Mouse (Mus musculus): ENCODE data around the gene Galnt18.

Gene Galnt18

DNA sequence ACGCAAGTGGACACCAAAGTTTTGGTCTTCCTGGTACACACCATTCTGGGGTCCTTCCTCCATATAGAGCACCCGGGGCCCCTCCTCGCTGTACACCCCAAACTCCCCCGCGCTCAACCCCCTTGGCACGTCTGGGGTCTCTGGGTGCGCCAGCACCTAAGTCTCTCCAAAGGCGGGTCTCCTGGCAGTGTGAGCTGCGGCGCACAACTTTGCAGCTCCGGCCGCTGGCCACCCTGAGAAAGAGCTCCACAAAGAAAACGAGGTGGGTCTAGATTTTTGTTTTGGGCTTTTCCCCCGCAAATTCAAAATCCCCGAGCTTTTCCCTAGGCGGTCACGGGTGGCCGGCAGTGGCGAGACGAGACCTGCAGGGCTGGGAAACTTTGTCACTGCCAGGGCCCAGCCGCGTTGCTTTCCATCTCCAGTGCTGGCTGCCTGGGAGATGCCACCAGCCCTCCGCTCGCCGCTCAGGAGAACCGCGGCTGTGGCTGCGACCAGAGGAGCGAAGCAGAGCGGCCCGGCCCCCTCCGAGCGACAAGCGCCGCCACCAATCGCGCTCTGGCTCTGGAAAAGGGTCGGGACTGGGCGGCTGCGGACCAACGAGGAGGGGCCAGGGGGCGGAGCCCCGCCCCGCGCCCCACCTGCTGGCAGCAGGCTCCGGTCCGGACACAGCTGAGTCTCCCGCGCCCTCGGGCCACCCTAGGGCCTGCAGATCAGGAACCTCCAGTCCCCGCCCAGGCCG is at the start of gene Galnt18:
TSS of gene Galnt18 (minus strand) at position 474 of the 739 bp plus-strand sequence.
- peak; percentile 93 for ATAC-seq (ENCODE audit: insufficient number of reproducible peaks, low FRiP score, low TSS enrichment)

- ATAC-seq (ENCODE audit: insufficient number of reproducible peaks, low FRiP score, low TSS enrichment), result no peak
Observed at GRCm38 (mm10) chr7:111827337-111827736, 47.6 kb upstream of the Galnt18 start.

GRCm38 (mm10) chr7:111813093-111813492 is 33.3 kb upstream of the Galnt18 start:
- no peak for ATAC-seq (ENCODE audit: insufficient number of reproducible peaks, low FRiP score, low TSS enrichment)

- ATAC-seq (ENCODE audit: insufficient number of reproducible peaks, low FRiP score, low TSS enrichment), result no peak
Observed at GRCm38 (mm10) chr7:111811036-111811435, 31.3 kb upstream of the Galnt18 start.

DNA sequence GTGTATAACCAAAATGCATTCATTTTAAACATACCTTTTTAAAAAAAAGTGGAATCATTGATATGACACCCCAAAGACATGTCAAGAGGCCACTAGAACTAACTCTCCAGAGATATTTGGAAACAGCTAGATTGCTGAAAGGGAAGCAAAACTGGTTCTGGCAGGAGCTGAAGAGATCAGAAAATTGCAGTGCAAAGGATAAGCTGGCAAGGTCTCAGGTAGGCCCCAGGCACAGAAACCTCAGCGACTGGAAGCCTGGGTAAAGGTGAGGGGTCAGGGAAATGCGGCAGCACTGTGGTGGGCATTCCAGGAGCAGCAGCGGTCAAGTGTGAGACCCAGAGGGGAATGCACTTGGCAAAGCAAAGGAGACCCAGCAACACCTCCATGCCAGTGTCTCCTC is 30.0 kb upstream of the Galnt18 start:
- ATAC-seq (ENCODE audit: insufficient number of reproducible peaks, low FRiP score, low TSS enrichment), result no peak

DNA sequence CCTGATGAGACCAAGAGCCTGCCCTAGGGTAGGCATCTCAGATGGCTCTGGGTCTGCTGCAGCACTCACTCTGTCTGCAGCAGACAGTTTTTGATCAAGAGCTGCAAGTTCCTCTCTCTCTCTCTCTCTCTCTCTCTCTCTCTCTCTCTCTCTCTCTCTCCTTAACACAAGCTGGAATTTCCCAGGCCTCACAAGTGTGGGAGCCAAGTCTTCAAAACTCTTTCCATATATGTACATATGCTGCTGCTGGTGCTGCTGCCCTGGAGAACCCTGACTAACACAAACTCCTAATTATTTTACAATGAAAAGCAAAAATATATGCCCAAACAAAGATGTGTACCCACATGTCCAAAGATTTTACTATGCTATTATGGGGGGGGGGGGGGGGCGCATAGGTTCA is 26.3 kb upstream of the Galnt18 start:
- ATAC-seq (ENCODE audit: insufficient number of reproducible peaks, low FRiP score, low TSS enrichment), result no peak

DNA sequence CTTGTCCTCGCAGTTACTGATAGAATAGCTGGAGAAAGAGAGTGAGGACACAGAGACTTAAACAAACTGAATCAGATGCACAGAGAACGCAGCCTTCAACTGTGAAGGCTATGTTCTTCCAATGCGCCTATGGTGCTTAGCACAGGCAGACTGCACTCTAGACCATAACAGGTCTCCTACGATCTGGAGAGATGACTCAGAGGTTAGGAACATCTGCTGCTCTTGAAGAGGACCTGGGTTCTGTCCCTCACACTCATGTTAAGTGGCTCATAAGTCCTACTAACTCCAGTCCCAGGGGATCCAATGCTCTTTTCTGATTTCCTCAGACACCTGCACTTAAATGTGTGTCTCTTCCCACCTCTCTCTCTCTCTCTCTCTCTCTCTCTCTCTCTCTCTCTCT is 24.9 kb upstream of the Galnt18 start:
- no peak for ATAC-seq (ENCODE audit: insufficient number of reproducible peaks, low FRiP score, low TSS enrichment)

DNA sequence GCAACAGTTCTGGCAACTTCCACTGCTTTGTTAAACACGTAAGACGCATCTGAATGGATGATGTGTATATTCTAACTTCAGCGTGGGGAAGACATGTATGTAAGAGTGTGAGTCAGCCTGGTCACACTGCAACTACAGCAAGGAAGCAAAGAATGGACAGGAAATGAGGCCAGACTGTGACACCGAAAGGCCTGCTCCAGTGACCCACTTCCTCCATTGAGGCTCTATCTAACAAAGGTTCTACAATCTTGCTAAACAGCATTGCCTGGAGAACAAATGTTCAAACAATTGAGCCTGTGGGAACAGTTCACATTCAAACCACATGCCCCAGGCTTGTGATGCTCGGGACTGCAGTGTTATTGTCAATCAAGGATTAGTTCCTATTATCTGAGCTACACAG is 21.0 kb upstream of the Galnt18 start:
- no peak for ATAC-seq (ENCODE audit: insufficient number of reproducible peaks, low FRiP score, low TSS enrichment)

DNA sequence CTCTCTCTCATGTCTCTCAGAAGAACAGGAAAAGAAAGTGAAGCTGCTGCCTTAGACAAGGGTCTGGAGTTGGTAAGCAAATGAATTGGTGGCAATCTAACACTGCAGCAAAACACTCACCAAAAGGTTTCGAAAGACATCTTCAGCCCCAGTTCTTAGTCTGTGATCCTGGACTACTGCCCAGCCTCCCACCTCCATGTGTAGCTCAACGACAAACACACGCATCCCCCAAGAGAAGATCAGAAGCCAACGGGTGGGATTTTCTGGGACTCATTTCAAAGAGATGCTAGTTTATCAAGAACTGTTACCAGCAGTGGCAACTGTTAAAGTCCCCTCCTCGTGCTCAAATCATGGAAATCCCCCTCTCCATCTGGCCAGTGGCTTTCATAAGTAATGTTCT is 20.3 kb upstream of the Galnt18 start:
- no peak for ATAC-seq (ENCODE audit: insufficient number of reproducible peaks, low FRiP score, low TSS enrichment)

DNA sequence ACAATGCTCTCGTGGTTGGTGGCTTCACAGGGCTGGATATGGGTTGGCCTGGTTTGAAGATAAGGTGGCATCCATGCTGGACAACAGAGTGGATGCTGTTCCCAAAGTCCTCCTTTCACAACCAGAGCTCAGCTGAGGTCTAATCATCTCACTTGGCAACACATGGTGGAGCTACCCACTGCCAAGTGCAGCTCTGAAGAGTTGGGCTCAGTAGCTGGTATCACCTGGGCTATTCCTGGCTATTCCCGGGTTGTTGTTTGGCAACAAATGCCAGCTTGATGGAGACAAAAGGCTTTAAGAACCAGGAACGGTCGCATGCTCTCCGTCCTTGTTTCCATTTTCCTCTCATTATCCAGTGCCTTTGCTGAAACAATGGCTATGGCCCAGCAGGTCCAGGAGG is 19.2 kb upstream of the Galnt18 start:
- ATAC-seq (ENCODE audit: insufficient number of reproducible peaks, low FRiP score, low TSS enrichment), result peak; percentile 63

GRCm38 (mm10) chr7:111797337-111798010 is 17.7 kb upstream of the Galnt18 start:
- ATAC-seq (ENCODE audit: insufficient number of reproducible peaks, low FRiP score, low TSS enrichment), result no peak

DNA sequence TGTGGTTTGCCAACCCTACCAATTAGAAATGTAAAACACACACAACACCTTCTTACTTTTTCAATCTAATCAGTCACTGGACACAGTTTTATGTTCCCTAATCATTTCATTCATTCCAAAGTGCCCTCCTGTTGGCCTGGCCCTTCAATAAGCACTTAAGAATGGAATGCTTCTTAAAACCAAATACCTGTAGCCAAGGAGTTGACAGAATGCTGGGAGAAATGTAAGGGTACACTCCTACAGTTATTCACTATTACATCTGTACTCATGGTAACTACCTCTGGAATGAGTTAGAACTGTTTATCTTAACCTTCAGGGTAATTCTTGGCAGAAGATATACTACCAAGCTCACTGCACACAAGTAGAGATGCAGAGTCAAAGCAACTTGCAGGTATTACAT is 15.3 kb upstream of the Galnt18 start:
- no peak for ATAC-seq (ENCODE audit: insufficient number of reproducible peaks, low FRiP score, low TSS enrichment)

- ATAC-seq (ENCODE audit: insufficient number of reproducible peaks, low FRiP score, low TSS enrichment), result no peak
Observed at GRCm38 (mm10) chr7:111792154-111792553, 12.4 kb upstream of the Galnt18 start.

GRCm38 (mm10) chr7:111791347-111791746 is 11.6 kb upstream of the Galnt18 start:
- ATAC-seq (ENCODE audit: insufficient number of reproducible peaks, low FRiP score, low TSS enrichment), result no peak

- no peak for ATAC-seq (ENCODE audit: insufficient number of reproducible peaks, low FRiP score, low TSS enrichment)
Observed at GRCm38 (mm10) chr7:111787921-111788320, 8.1 kb upstream of the Galnt18 start.

DNA sequence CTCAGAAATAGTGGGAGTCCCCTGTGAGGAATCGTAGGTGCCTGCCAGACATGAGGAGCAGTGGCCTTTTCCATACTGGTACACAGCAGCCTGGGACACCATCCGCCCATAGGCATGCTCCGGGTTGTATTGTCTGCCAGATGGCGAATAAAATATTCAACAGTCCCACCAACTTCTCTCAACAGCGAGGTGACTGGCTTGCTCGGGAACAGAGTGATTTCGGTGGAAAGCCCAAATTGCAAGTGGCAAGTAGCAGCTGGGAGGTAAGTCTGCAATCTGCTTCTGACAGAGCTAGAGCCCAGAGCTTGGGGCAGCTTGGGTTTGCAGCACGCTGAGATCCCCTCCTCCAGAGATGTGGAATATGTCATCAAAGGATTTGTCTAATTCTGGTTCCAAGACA is 5.7 kb upstream of the Galnt18 start:
- no peak for ATAC-seq (ENCODE audit: insufficient number of reproducible peaks, low FRiP score, low TSS enrichment)

- no peak for ATAC-seq (ENCODE audit: insufficient number of reproducible peaks, low FRiP score, low TSS enrichment)
Observed at GRCm38 (mm10) chr7:111782126-111782525, 2.3 kb upstream of the Galnt18 start.

DNA sequence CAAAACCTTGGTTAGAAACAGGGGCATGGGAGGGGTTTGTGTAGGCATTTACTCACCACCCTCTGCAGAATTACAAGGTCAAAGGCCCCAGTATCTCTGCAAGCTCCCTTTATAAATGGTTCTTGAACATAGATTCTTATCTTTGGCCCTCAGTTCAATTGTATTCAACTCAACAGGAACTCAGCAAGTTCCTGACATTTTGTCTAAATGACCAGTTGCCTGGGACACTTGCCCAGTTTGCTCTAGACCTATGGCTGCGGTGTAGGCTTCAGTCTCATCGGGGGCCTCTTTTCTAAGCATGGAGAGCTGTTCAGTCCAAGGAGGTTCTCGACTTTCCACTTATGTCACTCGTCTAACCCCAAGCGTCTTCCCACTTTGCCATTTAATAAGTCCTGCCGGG is 1.5 kb upstream of the Galnt18 start:
- ATAC-seq (ENCODE audit: insufficient number of reproducible peaks, low FRiP score, low TSS enrichment), result no peak

DNA sequence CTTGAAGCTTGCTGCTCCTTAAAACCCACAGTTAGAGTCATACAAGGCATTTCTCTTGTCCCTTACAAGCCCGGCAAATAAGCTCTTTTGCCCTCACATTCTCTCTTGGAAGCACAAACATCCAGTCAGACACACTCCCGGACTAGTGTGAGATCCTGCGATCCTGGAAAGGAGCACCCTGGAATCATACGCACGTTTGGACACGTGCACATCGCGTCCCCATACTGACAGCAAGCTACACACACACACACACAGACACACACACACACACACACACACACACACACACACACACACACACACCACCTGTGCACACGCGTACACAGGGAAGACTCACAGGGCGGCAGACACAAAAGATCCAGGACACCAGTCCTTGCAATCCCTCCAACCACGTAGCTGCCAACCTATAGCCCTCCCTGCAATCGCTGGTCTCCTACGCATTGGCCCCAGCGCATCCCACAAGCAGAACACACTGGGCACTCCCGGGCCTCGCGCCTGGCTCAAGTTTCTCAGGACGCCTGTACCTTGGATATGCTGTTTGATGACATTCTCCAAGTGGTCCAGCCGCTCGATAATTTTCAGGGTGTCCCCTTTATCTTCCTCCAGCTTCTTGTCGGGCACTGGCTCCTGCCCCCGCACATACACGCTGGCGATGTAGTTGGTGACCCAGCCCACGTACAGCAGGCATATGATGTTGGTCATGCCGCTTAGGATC is 831 bp downstream of the Galnt18 start:
- peak; percentile 7; the same call in 1 of the 2 replicates for ATAC-seq (ENCODE audit: insufficient number of reproducible peaks, low FRiP score, low TSS enrichment)

GRCm38 (mm10) chr7:111778212-111778611 is 1.6 kb downstream of the Galnt18 start:
- ATAC-seq (ENCODE audit: insufficient number of reproducible peaks, low FRiP score, low TSS enrichment), result no peak

- no peak for ATAC-seq (ENCODE audit: insufficient number of reproducible peaks, low FRiP score, low TSS enrichment)
Observed at GRCm38 (mm10) chr7:111777186-111777585, 2.6 kb downstream of the Galnt18 start.

All from cerebellum, adult (tissue).